Mouse (Mus musculus) cerebellum, adult 9-10 months (tissue): ENCODE data around the gene Lgals8.
"Not testable (repeated sequence)": the region's sequence is repeated elsewhere in the genome, so short reads cannot be mapped to it uniquely, and the experiment has no call there.

Experiments
- DNase-seq: peaks from one replicate; pipeline ENCODE4 v3.0.0; 2022

The Lgals8 gene

DNA sequence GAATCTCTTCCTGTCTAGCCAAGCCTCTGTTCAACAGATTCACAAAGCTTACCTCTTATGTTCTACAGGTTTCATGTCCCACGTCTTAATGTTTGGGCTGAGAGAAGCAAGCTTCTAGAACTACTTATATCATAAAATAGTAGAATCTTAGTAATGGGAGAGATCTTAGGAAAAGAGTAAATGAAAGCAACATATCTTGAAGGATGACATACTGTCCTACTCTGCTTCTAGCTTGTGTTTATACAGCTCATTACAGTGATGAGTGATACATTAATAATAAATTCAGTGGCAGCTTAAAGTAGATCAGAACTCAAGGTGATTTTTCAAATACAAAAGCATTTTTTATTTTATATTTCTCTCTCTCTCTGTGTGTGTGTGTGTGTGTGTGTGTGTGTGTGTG lies at the start of gene Lgals8:
TSS of gene Lgals8 (minus strand) at position 101 of the 400 bp plus-strand sequence.
- DNase-seq, result no peak

- no peak for DNase-seq
Measured at GRCm38 (mm10) chr13:12511189-12511965, 46.6 kb upstream of the Lgals8 start.

DNA sequence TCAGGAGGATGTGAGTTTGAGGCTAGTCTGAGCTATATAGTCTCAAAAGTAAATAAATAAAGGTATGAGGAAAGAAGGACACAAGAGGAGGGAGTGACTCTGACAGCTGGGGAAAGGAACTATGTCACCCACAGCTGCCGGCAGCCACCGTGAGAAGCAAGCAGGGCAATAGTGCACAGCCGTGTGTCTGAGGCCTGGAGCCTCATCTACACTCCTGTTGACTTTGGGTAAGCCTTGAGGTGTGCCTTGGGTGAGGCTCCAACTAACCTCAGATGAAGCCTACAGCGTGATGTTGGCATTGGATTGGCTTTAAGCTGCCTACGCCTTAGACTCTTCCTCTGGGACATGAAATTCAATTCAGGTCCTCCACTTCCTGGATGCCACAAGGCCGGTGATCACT lies 45.3 kb upstream of the Lgals8 start:
- DNase-seq, result no peak

DNA sequence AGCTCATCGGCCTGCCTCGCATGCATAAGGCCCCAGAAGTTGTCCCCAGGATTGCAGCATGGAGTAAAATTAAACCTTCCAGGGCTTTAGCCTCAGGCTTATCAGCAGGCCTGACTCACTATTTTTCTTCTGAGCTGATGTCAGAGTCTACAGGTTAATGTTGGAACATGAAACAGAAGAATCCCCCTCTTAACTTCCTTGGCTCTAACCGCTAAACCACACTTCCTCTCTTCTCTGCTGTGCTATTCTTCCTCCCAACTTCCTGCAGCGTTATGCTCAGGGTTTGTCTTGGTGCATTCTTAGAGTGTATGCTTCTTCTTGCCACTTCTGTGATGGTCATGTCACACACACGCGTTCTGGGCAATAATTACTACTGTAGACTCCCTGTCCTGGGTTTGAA lies 42.7 kb upstream of the Lgals8 start:
- no peak for DNase-seq

DNA sequence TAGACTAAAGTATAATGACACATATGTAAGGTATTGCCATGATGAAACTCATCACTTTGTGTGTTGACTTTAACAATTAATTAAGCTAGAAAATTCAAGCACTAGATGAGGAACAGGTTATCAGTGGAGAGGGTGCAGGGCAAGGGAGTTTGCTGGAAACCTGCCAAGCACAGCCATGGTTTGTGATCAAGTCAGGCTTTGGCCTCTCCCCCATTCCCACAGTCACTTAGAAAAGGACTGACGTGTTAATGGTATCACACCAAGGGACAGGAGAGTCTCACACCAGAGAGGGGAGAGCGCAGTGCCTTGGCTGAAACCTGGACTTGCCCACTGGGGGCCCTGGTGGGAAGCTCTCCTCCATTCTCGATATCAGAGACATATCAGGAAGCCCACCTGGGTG lies 40.6 kb upstream of the Lgals8 start:
- DNase-seq, result no peak

- DNase-seq, result no peak
Measured at GRCm38 (mm10) chr13:12503238-12503751, 38.6 kb upstream of the Lgals8 start.

- no peak for DNase-seq
Measured at GRCm38 (mm10) chr13:12502665-12503237, 38.0 kb upstream of the Lgals8 start.

DNA sequence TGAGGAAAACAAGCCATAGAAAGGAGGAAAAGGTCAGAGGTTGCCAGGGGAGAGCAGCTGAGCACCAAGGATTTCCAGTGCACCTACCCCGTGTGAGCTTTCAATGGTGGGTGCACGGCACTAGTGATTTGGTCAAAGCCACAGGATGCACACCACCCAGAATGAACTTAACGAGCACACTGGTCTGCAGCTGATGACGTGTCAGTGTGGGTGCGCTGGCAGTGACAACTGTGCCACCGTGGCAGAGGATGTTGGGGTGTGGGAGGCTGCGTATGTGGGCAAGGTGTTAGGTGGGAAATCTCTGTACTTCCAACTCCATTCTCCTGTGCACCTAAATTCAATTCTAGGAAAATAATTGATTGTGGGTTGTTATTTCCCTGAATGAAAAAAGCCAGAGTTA lies 34.4 kb upstream of the Lgals8 start:
- no peak for DNase-seq

- DNase-seq, result no peak
Measured at GRCm38 (mm10) chr13:12497809-12498208, 33.1 kb upstream of the Lgals8 start.

DNA sequence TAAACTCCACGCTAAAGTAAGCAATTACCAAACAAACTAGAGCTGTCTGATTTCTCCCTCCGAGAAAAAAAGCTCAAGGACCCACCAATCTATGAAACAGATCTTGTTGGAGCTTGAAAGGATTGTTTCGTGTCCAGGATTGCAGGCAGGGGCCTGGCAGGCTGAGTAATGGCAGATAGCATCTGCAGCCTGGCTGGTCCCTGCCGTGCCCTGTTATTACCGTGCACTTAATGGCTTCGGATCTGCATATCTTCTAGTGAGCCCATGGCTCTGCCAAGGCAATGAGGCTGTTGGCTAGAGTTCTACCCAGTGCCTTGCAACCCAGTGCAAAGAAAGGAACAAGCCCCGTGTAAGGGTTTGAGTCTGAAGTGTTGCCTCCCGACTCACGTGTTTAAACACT lies 30.0 kb upstream of the Lgals8 start:
- DNase-seq, result no peak

GRCm38 (mm10) chr13:12492515-12492914 lies 27.8 kb upstream of the Lgals8 start:
- DNase-seq, result no peak

GRCm38 (mm10) chr13:12485640-12486039 lies 20.9 kb upstream of the Lgals8 start:
- no peak for DNase-seq

DNA sequence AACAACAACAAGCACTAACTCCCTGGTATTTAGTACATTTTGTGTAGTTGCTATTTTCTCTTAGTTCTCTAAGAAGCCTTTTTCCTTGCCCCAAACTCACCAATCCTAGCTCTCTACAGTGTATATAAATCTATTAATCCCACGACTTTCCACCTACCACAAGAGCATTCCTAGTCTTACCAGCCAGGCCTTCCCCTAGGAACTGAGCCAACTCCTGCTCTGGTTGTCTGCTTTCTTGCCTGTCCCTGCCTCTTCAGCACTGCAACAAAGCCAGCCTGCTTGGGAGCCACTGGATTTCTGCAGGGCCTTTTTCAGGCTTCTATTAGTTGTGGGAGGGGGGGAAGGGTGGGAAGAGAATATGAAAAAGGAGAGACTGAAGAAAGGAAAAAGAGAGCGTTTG lies 20.5 kb upstream of the Lgals8 start:
- DNase-seq, result no peak

GRCm38 (mm10) chr13:12479802-12480201 lies 15.1 kb upstream of the Lgals8 start:
- DNase-seq, result no peak

- DNase-seq, result no peak
Measured at GRCm38 (mm10) chr13:12478301-12478700, 13.6 kb upstream of the Lgals8 start.

- DNase-seq, result no peak
Measured at GRCm38 (mm10) chr13:12476886-12477285, 12.1 kb upstream of the Lgals8 start.

- no peak for DNase-seq
Measured at GRCm38 (mm10) chr13:12475239-12475638, 10.5 kb upstream of the Lgals8 start.

GRCm38 (mm10) chr13:12473724-12474378 lies 9.1 kb upstream of the Lgals8 start:
- peak; percentile 63 for DNase-seq

- no peak for DNase-seq
Measured at GRCm38 (mm10) chr13:12468488-12468887, 3.7 kb upstream of the Lgals8 start.

DNA sequence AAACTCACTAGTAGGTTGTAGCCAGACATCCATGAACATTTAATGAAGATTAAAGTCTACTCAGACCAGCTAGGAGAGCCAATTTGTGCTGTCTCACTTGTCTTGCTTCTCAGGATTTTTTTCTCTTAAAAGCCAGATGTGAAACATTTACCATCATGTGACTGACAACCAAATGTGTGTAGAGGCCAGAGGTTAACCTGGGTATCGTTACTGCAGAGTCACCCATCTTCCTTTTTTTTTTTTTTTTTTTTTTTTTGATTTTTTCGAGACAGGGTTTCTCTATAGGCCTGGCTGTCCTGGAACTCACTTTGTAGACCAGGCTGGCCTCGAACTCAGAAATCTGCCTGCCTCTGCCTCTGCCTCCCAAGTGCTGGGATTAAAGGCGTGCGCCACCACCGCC lies 585 bp downstream of the Lgals8 start:
- DNase-seq, result not testable (repeated sequence)

- DNase-seq, result no peak
Measured at GRCm38 (mm10) chr13:12462623-12463022, 2.1 kb downstream of the Lgals8 start.

DNA sequence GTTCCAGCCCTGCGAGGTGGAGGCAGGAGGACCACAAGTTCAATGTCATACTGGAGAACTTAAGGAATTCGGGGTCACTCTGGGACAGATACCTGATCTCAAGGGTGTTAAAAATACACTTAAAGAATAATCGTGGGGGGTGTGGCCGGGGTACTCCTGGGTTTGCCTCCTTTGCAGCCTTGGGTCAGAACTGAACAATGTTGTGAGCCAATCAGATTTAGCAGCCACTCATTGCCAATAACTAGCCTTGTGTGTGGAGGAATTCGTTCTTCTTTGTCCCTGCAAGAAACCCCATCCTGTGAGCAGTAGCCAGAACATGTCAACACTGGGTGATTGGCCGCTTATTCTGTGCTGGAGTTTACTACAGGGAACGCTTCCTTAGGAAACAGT lies 3.0 kb downstream of the Lgals8 start:
- DNase-seq, result no peak

- peak; percentile 91 for DNase-seq
Measured at GRCm38 (mm10) chr13:12460881-12461729, 3.6 kb downstream of the Lgals8 start.
